Mouse (Mus musculus) lung, embryonic 15.5 days (tissue): ENCODE measurements around the gene Col16a1. TPM values are rescaled to one million over a fixed set of nuclear protein-coding genes. Genes with fewer than 3 reads are reported as not detected.

Experiments
- ATAC-seq: fragments of 200-750 bp; cut with Nextera tagmentation; 2 replicates; pipeline ENCODE4 v1.8.0; 2017; ENCODE audit warnings: moderate number of reproducible peaks, borderline replicate concordance; ENCODE audit not compliant: low FRiP score, low TSS enrichment; ENCODE audit errors: extremely low read depth
- H3K27ac ChIP-seq: fragments of 300-500 bp; sonication (generic); 2 replicates; pipeline ENCODE4 v1.5.1; 2015; ENCODE audit warnings: moderate library complexity, mild to moderate bottlenecking, inconsistent platforms
- H3K27me3 ChIP-seq: fragments of 300-500 bp; sonication (generic); 2 replicates; pipeline ENCODE4 v1.6.1; 2015; ENCODE audit warnings: inconsistent platforms
- H3K36me3 ChIP-seq: fragments of 300-500 bp; sonication (generic); 2 replicates; pipeline ENCODE4 v1.6.1; 2015; ENCODE audit warnings: inconsistent platforms
- H3K4me1 ChIP-seq: fragments of 300-500 bp; sonication (generic); 2 replicates; pipeline ENCODE4 v1.6.1; 2015; ENCODE audit warnings: inconsistent platforms
- H3K4me2 ChIP-seq: fragments of 300-500 bp; sonication (generic); 2 replicates; pipeline ENCODE4 v1.6.1; 2015; ENCODE audit warnings: inconsistent platforms, mild to moderate bottlenecking, moderate library complexity
- H3K4me3 ChIP-seq: fragments of 300-500 bp; sonication (generic); 2 replicates; pipeline ENCODE4 v1.5.1; 2015; ENCODE audit warnings: mild to moderate bottlenecking, inconsistent platforms
- H3K9ac ChIP-seq: fragments of 300-500 bp; sonication (generic); 2 replicates; pipeline ENCODE4 v1.6.1; 2015; ENCODE audit warnings: inconsistent platforms
- H3K9me3 ChIP-seq: fragments of 300-500 bp; sonication (generic); 2 replicates; pipeline ENCODE4 v1.6.1; 2016; ENCODE audit warnings: inconsistent platforms
- WGBS: fragments of 180-500 bp; shearing (Covaris S2); methylation state at CpG from one replicate; pipeline ENCODE4 v1.1.7; 2015; 5-methylcytosine and 5-hydroxymethylcytosine counted together
- polyA plus RNA-seq: library from polyadenylated mRNA; unstranded; fragments of >200 nt; fragmentation: Nextera tagmentation; extraction: Ambion mirVana; gene quantifications from 2 replicates; pipeline ENCODE4 v1.2.1, GENCODE M21; 2015

Gene Col16a1
- polyA plus RNA-seq, 1 experiment from 2014 or later = 74.6 TPM

GRCm38 (mm10) chr4:130138441-130139213, 91.0 kb downstream of the Col16a1 start:
- no peaks in the 10 kb centered on the region for H3K36me3 ChIP-seq
- H3K4me3 ChIP-seq = peak overlapping the region; percentile 37
- peak overlapping the region; percentile 80 for H3K4me2 ChIP-seq
- H3K27me3 ChIP-seq = peaks cover 49% of the 10 kb centered on the region
- peak overlapping the region; percentile 27 for H3K9ac ChIP-seq
- H3K9me3 ChIP-seq = no peaks in the 10 kb centered on the region
- H3K4me1 ChIP-seq = peaks cover 17% of the 10 kb centered on the region
- H3K27ac ChIP-seq = no peak overlapping the region
- peak; percentile 43 for ATAC-seq
- under 1% methylated on average over 55 of the region's 57 CpGs for WGBS

GRCm38 (mm10) chr4:130139214-130139492, 91.5 kb downstream of the Col16a1 start, which contains the start of gene Hcrtr1:
TSS of gene Hcrtr1 (minus strand) at chr4:130139359.
- H3K27me3 ChIP-seq = peaks cover 49% of the 10 kb centered on the region
- under 1% methylated on average over 12 of the region's 15 CpGs for WGBS

DNA sequence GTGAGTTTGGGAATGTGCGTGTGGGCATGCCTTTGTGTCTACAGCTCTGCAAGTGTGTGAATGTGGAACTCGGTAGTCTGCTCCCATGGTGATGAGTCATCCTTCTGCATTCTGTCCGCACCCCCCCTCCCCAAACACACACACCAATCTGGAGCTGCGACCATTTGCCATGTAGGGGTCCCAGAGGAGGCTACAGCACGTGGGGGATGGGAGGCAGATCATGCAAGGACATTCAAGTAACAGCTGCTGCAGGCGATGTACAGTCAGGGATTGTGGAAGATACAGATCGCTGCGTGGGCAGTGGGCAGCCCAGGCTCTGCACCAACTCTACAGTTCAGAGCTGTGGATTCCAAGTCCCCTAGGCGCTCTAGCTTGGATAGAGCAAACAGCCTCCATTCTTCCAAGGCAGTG, 93.4 kb downstream of the Col16a1 start:
- Histone ChIP-seq H3K9me3 (no peaks in the 10 kb centered on the region), H3K27me3 (peaks cover 49% of the 10 kb centered on the region), H3K4me2 (no peak overlapping the region), H3K9ac (no peak overlapping the region), H3K27ac (no peak overlapping the region), H3K4me3 (no peak overlapping the region), H3K36me3 (no peaks in the 10 kb centered on the region), H3K4me1 (peaks cover 17% of the 10 kb centered on the region)
- 47% methylated on average over 9 of the region's 9 CpGs for WGBS
- no peak for ATAC-seq

More at GRCm38 (mm10) chr4:130139214-130139492, 91.5 kb downstream of the Col16a1 start, which contains the start of gene Hcrtr1:
- no peak within 1 kb of the TSS for H3K27ac ChIP-seq
- peak within 1 kb of the TSS; percentile 37 for H3K4me3 ChIP-seq
- H3K36me3 ChIP-seq = no peaks in the 10 kb centered on the region
- peaks cover 17% of the 10 kb centered on the region for H3K4me1 ChIP-seq
- 0 out of 2 replicates have a peak, but pooled peaks have one; percentile 8 for ATAC-seq
- no peaks in the 10 kb centered on the region for H3K9me3 ChIP-seq
- H3K9ac ChIP-seq = peak within 1 kb of the TSS; percentile 27
- H3K4me2 ChIP-seq = peak within 1 kb of the TSS; percentile 80

DNA sequence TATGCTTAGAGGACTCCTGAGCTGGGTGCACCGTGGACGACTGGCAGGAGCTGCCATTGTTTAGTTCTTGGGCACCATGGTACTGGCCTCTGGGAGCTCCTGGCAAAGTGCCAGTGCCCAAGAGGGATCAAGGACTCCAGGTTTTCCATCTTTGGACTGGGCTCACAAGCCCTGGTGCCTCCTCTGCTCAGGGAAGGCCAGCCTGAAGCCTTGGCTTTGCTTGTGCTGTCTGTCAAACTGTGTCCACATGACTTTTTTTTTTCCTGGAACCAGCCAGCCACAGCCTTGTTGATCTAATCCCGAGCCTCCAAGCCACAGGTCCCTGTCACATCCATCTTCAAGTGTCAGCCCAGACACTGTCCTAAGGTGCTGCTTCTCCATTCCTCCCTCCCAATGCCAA, 94.1 kb downstream of the Col16a1 start:
- ATAC-seq = no peak
- Histone ChIP-seq H3K9me3 (no peaks in the 10 kb centered on the region), H3K9ac (no peak overlapping the region), H3K27me3 (peaks cover 44% of the 10 kb centered on the region), H3K27ac (no peak overlapping the region), H3K4me3 (no peak overlapping the region), H3K36me3 (no peaks in the 10 kb centered on the region), H3K4me1 (peaks cover 17% of the 10 kb centered on the region), H3K4me2 (no peak overlapping the region)
- WGBS = 43% methylated on average over 3 of the region's 3 CpGs

DNA sequence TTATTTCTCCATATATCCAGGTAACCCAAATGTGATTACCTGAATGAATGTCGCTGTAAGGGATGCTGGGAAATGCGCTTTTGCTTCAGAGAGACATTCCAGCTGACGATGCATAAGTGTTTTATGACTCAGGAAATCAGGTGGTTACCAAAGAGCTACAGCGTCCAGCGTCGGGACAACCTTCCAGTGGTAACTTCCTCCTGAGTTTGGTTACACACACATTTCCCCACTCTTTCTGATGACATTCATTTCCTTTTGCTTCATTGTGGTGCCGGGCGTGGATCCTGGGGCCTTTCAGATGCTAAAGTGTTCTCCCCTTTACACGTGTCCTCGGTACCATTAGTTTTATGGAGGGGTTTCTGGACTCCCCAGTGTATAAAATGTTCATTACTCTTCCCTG, 100.8 kb downstream of the Col16a1 start:
- Histone ChIP-seq H3K27ac (no peak overlapping the region), H3K9me3 (no peaks in the 10 kb centered on the region), H3K4me3 (no peak overlapping the region), H3K27me3 (peaks cover 19% of the 10 kb centered on the region), H3K36me3 (no peaks in the 10 kb centered on the region), H3K4me2 (no peak overlapping the region), H3K4me1 (no peaks in the 10 kb centered on the region), H3K9ac (no peak overlapping the region)
- ATAC-seq = no peak
- WGBS = 67% methylated on average over 10 of the region's 10 CpGs

Other genes with a start within 250 kb of the Col16a1 start
- gene Ptp4a2, start 236.6 kb upstream of the Col16a1 start, polyA plus RNA-seq = 353 and 378 TPM in 2 replicates
- 0.08 and 0.09 TPM in 2 replicates for gene Spocd1, start 118.6 kb upstream of the Col16a1 start, polyA plus RNA-seq
- gene Adgrb2, start 63.0 kb upstream of the Col16a1 start, polyA plus RNA-seq = 1.6 and 1.8 TPM in 2 replicates
- 75.0 and 76.5 TPM in 2 replicates for gene Pef1, start 54.7 kb downstream of the Col16a1 start, polyA plus RNA-seq
- gene Hcrtr1, start 91.5 kb downstream of the Col16a1 start, polyA plus RNA-seq = 0.28 and 0.50 TPM in 2 replicates
- 52.4 and 57.5 TPM in 2 replicates for gene Tinagl1, start 127.3 kb downstream of the Col16a1 start, polyA plus RNA-seq
- gene Gm853, start 174.6 kb downstream of the Col16a1 start, polyA plus RNA-seq = not detected in 2 replicates
- gene Serinc2, start 231.4 kb downstream of the Col16a1 start, polyA plus RNA-seq = 19.0 and 20.0 TPM in 2 replicates